Mouse (Mus musculus) embryonic fibroblast, embryonic 13.5 days (primary cell): ENCODE results near the gene Mmrn1.

Source experiments
- CTCF ChIP-seq: IDR thresholded peaks from 2 replicates; pipeline ENCODE4 v1.5.1; 2011; ENCODE audit warnings: mild to moderate bottlenecking, control low read depth, low read length, moderate library complexity, borderline replicate concordance; ENCODE audit not compliant: insufficient read depth
- POLR2A ChIP-seq: IDR thresholded peaks from 2 replicates; pipeline ENCODE4 v1.6.1; 2011; ENCODE audit warnings: low read depth, mild to moderate bottlenecking, control low read depth, low read length, moderate library complexity

- TF ChIP-seq CTCF (no peak), POLR2A (no peak)
These were observed 69.7 kb downstream of the Mmrn1 start for GRCm38 (mm10) chr6:60994521-60994920.
